Mouse (Mus musculus) limb, embryonic 11.5 days (tissue): Measurements from ENCODE around the gene Adamtsl5. TPM values are rescaled to one million over a fixed set of nuclear protein-coding genes. Genes with fewer than 3 reads are reported as not detected.
A peak's percentile ranks its signal among the peaks of the same experiment; 100 is the strongest.

Experiments
- ATAC-seq: fragments of 200-750 bp; cut with Nextera tagmentation; 2 replicates; pipeline ENCODE4 v1.8.0; 2017; ENCODE audit warnings: low read depth; ENCODE audit not compliant: insufficient number of reproducible peaks, low FRiP score, low TSS enrichment
- DNase-seq: peaks from one replicate; pipeline ENCODE4 v3.0.0-alpha.2; 2015; ENCODE audit warnings: low spot score
- H3K27ac ChIP-seq: fragments of 300-500 bp; sonication (generic); replicated peaks from 2 replicates; pipeline ENCODE4 v1.5.1; 2014; ENCODE audit warnings: low read depth, mild to moderate bottlenecking, low read length
- H3K27me3 ChIP-seq: fragments of 300-500 bp; sonication (generic); 2 replicates; pipeline ENCODE4 v1.6.1; 2014; ENCODE audit warnings: mild to moderate bottlenecking, low read length, mixed read lengths; ENCODE audit not compliant: control insufficient read depth, insufficient read depth
- H3K36me3 ChIP-seq: fragments of 300-500 bp; sonication (generic); 2 replicates; pipeline ENCODE4 v1.6.1; 2014; ENCODE audit warnings: mild to moderate bottlenecking, low read length, moderate library complexity, mixed read lengths; ENCODE audit not compliant: control insufficient read depth, insufficient read depth
- H3K4me1 ChIP-seq: fragments of 300-500 bp; sonication (generic); 2 replicates; pipeline ENCODE4 v1.6.1; 2014; ENCODE audit warnings: low read length, mixed read lengths; ENCODE audit not compliant: control insufficient read depth, insufficient read depth
- H3K4me2 ChIP-seq: fragments of 300-500 bp; sonication (generic); 2 replicates; pipeline ENCODE4 v1.6.1; 2014; ENCODE audit warnings: low read depth, mild to moderate bottlenecking, moderate library complexity; ENCODE audit not compliant: severe bottlenecking
- H3K4me3 ChIP-seq: fragments of 300-500 bp; sonication (generic); 2 replicates; pipeline ENCODE4 v1.5.1; 2014; ENCODE audit warnings: low read depth, low read length
- H3K9ac ChIP-seq: fragments of 300-500 bp; sonication (generic); 2 replicates; pipeline ENCODE4 v1.6.1; 2014; ENCODE audit warnings: mild to moderate bottlenecking, low read length
- H3K9me3 ChIP-seq: fragments of 300-500 bp; sonication (generic); 2 replicates; pipeline ENCODE4 v1.6.1; 2016; ENCODE audit warnings: low read length; ENCODE audit not compliant: control insufficient read depth
- WGBS: fragments of 180-500 bp; shearing (Covaris S2); extraction: QIAGEN DNeasy Blood & Tissue Kit; methylation state at CpG from one replicate; pipeline ENCODE4 v1.1.7; 2014; 5-methylcytosine and 5-hydroxymethylcytosine counted together
- polyA plus RNA-seq: library from polyadenylated mRNA; unstranded; fragments of >200 nt; fragmentation: Nextera tagmentation; extraction: Ambion mirVana; gene quantifications from 2 replicates; pipeline ENCODE4 v1.2.1, GENCODE M21; 2014

The Adamtsl5 gene
- polyA plus RNA-seq, 1 experiment from 2014 or later, result 0.28 TPM

- H3K4me2 ChIP-seq, result no peak overlapping the region
- peaks cover 5% of the 10 kb centered on the region; the same call in 1 of the 2 replicates for H3K4me1 ChIP-seq
- H3K9me3 ChIP-seq, result no peaks in the 10 kb centered on the region
- ATAC-seq (no peak), DNase-seq (no peak)
- H3K27ac ChIP-seq, result no peak overlapping the region
- no peaks in the 10 kb centered on the region for H3K36me3 ChIP-seq
- no peak overlapping the region for H3K4me3 ChIP-seq
- H3K27me3 ChIP-seq, result 0 out of 2 replicates have a peak, but pooled peaks cover 3% of the 10 kb centered on the region
- H3K9ac ChIP-seq, result no peak overlapping the region
- 88% methylated on average over 6 of the region's 6 CpGs for WGBS
Measured at GRCm38 (mm10) chr10:80368392-80368791, 20.2 kb upstream of the Adamtsl5 start.

DNA sequence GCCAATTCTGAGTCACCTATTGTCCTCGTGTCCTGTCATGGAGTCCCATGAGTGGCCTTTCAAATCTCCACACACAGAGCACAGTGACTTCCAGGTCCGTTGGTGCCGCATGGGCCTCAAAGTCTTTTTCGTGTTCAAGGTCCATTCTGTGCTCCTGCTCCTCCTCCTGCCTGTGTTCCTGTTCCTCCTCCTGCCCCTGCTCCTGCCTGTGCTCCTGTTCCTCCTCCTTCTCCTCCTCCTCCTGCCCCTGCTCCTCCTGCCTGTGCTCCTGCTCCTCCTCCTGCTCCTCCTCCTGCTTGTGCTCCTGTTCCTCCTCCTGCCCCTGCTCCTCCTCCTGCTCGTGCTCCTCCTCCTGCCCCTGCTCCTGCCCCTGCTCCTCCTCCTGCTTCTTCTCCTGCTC is 19.7 kb upstream of the Adamtsl5 start:
- Histone ChIP-seq H3K4me1 (peaks cover 5% of the 10 kb centered on the region; the same call in 1 of the 2 replicates), H3K27me3 (0 out of 2 replicates have a peak, but pooled peaks cover 3% of the 10 kb centered on the region), H3K4me2 (no peak overlapping the region), H3K36me3 (no peaks in the 10 kb centered on the region), H3K27ac (no peak overlapping the region), H3K9ac (no peak overlapping the region), H3K9me3 (no peaks in the 10 kb centered on the region), H3K4me3 (no peak overlapping the region)
- DNase-seq (no peak), ATAC-seq (no peak)
- 66% methylated on average over 5 of the region's 5 CpGs for WGBS

- H3K4me1 ChIP-seq, result no peaks in the 10 kb centered on the region
- no peak for ATAC-seq
- WGBS, result 54% methylated on average over 6 of the region's 6 CpGs
Measured at GRCm38 (mm10) chr10:80365736-80366135, 17.5 kb upstream of the Adamtsl5 start.

DNA sequence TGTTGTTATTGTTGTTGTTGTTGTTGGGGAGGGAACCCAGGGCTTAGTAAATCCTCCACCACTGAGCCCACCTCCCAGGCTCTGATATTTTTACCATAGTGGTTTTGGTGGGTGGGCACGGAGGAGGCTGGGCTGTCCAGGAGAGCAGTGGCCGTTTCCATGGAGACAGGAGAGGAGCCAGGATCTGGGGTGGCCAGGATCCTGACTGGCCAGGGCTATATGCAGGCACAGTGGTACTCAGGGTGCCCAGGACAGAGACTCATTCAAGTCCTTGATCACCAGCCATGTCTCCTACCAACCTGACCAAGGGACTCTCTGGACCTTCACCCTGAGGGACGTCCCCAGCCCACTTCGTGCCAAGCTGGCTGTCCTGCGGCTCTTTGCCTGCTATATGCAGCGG is 15.5 kb upstream of the Adamtsl5 start:
- Histone ChIP-seq H3K36me3 (no peaks in the 10 kb centered on the region), H3K9ac (no peak overlapping the region), H3K9me3 (no peaks in the 10 kb centered on the region), H3K27ac (no peak overlapping the region), H3K4me2 (no peak overlapping the region), H3K4me3 (no peak overlapping the region), H3K27me3 (peaks cover 8% of the 10 kb centered on the region), H3K4me1 (no peaks in the 10 kb centered on the region)
- DNase-seq (no peak), ATAC-seq (no peak)
- 45% methylated on average over 6 of the region's 6 CpGs for WGBS

More at GRCm38 (mm10) chr10:80365736-80366135, 17.5 kb upstream of the Adamtsl5 start:
- H3K9ac ChIP-seq, result no peak overlapping the region
- 0 out of 2 replicates have a peak, but pooled peaks cover 3% of the 10 kb centered on the region for H3K27me3 ChIP-seq
- H3K27ac ChIP-seq, result no peak overlapping the region
- no peak overlapping the region for H3K4me2 ChIP-seq
- no peaks in the 10 kb centered on the region for H3K36me3 ChIP-seq
- H3K4me3 ChIP-seq, result no peak overlapping the region
- DNase-seq, result no peak
- H3K9me3 ChIP-seq, result no peaks in the 10 kb centered on the region

GRCm38 (mm10) chr10:80357994-80358639 is 9.9 kb upstream of the Adamtsl5 start:
- 8% methylated on average over 30 of the region's 31 CpGs for WGBS
- Histone ChIP-seq H3K4me3 (peak overlapping the region; percentile 12; the same call in 1 of the 2 replicates), H3K27me3 (peaks cover 56% of the 10 kb centered on the region), H3K27ac (no peak overlapping the region), H3K4me1 (peaks cover 9% of the 10 kb centered on the region), H3K36me3 (no peaks in the 10 kb centered on the region), H3K4me2 (peak overlapping the region; percentile 21), H3K9ac (no peak overlapping the region), H3K9me3 (0 out of 2 replicates have a peak, but pooled peaks cover 3% of the 10 kb centered on the region)
- ATAC-seq (peak; percentile 40; the same call in 1 of the 2 replicates), DNase-seq (peak; percentile 45)

DNA sequence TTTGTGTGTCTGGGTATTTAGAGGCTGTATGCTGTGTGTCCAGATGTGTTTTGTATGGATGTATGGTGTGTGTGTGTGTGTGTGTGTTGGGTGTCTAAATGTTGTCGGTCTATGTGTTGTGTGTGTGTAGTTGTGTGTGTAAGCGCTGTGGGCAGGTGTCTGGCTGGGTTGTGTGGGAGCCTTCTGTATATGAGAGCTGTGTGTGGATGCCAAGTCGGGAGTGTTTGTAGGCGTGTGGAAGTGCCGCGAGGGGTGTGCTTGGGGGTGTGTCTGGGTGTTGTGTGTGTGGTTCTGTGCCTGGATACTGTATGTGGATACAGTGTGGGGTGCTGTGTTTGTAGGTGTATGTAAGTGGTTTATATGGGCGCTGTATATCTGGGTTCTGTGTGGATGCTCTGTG is 9.1 kb upstream of the Adamtsl5 start:
- Histone ChIP-seq H3K9me3 (0 out of 2 replicates have a peak, but pooled peaks cover 3% of the 10 kb centered on the region), H3K9ac (no peak overlapping the region), H3K27me3 (peaks cover 64% of the 10 kb centered on the region), H3K27ac (no peak overlapping the region), H3K4me1 (peaks cover 9% of the 10 kb centered on the region), H3K4me2 (no peak overlapping the region; the same call in 1 of the 2 replicates), H3K36me3 (no peaks in the 10 kb centered on the region), H3K4me3 (no peak overlapping the region)
- ATAC-seq, result no peak
- no peak for DNase-seq
- 34% methylated on average over 7 of the region's 7 CpGs for WGBS

GRCm38 (mm10) chr10:80356737-80357136 is 8.5 kb upstream of the Adamtsl5 start:
- H3K36me3 ChIP-seq, result no peaks in the 10 kb centered on the region
- DNase-seq (no peak), ATAC-seq (no peak)
- peaks cover 9% of the 10 kb centered on the region for H3K4me1 ChIP-seq
- peaks cover 70% of the 10 kb centered on the region for H3K27me3 ChIP-seq
- 0 out of 2 replicates have a peak, but pooled peaks cover 3% of the 10 kb centered on the region for H3K9me3 ChIP-seq
- peak overlapping the region; percentile 50 for H3K9ac ChIP-seq
- no peak overlapping the region for H3K27ac ChIP-seq
- 2% methylated on average over 34 of the region's 34 CpGs for WGBS
- peak overlapping the region; percentile 58 for H3K4me2 ChIP-seq
- H3K4me3 ChIP-seq, result peak overlapping the region; percentile 30

DNA sequence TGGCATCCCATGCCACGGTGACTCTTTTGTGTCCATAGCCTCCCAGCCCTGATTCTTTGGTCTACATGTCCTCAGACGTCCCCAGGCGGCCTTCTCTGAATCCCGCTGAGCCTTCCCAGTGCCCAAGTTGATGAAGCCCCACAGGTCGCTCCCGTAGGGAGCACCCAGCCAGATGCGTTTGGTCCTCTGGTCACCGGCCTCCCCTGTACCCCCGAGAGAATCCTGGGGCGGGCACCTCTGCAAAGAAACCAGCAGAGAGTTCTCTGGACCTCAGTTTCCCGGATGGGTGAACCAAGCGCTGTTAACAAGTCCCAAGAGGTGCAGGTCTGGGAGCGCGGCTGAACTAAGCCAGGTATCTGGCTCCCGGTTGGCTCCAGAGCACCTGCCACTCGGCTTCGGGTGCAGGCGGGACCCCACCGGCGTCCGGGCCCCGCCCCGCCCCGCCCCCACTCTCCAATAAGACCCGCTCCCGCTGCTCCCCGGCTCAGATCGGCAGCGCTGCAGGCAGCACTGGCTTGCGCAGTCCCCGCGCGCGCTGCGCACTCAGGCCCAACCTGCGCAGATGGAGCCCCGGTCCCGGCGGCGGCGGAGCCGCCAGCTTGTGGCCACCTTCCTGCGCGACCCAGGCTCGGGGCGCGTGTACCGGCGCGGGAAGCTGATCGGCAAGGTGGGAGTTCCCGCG is 7.9 kb upstream of the Adamtsl5 start, which contains the start of gene Plk5:
TSS of gene Plk5 (plus strand) at position 459 of the 682 bp plus-strand sequence.
- Histone ChIP-seq H3K36me3 (no peaks in the 10 kb centered on the region), H3K9me3 (0 out of 2 replicates have a peak, but pooled peaks cover 3% of the 10 kb centered on the region), H3K27me3 (peaks cover 74% of the 10 kb centered on the region), H3K27ac (no peak within 1 kb of the TSS), H3K9ac (peak within 1 kb of the TSS; percentile 50), H3K4me1 (peaks cover 9% of the 10 kb centered on the region), H3K4me2 (peak within 1 kb of the TSS; percentile 58), H3K4me3 (peak within 1 kb of the TSS; percentile 30)
- 1% methylated on average over 51 of the region's 53 CpGs for WGBS
- ATAC-seq (no peak), DNase-seq (peak; percentile 42)
